Mouse (Mus musculus) hindbrain, postnatal 0 days (tissue): ENCODE data around the gene Gsg1l. TPM values are rescaled to one million over a fixed set of nuclear protein-coding genes. Genes with fewer than 3 reads are reported as not detected.
A peak's percentile ranks its signal among the peaks of the same experiment; 100 is the strongest.

Source experiments
- ATAC-seq: fragments of 200-750 bp; cut with Nextera tagmentation; 2 replicates; pipeline ENCODE4 v1.8.0; 2017; ENCODE audit warnings: mild to moderate bottlenecking, moderate TSS enrichment, moderate library complexity
- DNase-seq: peaks from one replicate; pipeline ENCODE4 v3.0.0-alpha.2; 2015; ENCODE audit warnings: low spot score
- H3K27ac ChIP-seq: fragments of 300-500 bp; sonication (generic); 2 replicates; pipeline ENCODE4 v1.5.1; 2014; ENCODE audit warnings: mild to moderate bottlenecking
- H3K27me3 ChIP-seq: fragments of 300-500 bp; sonication (generic); 2 replicates; pipeline ENCODE4 v1.6.1; 2014; ENCODE audit warnings: low read length, mixed read lengths; ENCODE audit not compliant: insufficient read depth
- H3K36me3 ChIP-seq: fragments of 300-500 bp; sonication (generic); 2 replicates; pipeline ENCODE4 v1.6.1; 2014; ENCODE audit warnings: low read length, mixed read lengths; ENCODE audit not compliant: insufficient read depth
- H3K4me1 ChIP-seq: fragments of 300-500 bp; sonication (generic); 2 replicates; pipeline ENCODE4 v1.6.1; 2014; ENCODE audit warnings: antibody characterized with exemption, low read length, mixed read lengths; ENCODE audit not compliant: insufficient read depth
- H3K4me2 ChIP-seq: fragments of 300-500 bp; sonication (generic); 2 replicates; pipeline ENCODE4 v1.6.1; 2014; ENCODE audit warnings: low read depth, mild to moderate bottlenecking, low read length, moderate library complexity, mixed read lengths
- H3K4me3 ChIP-seq: fragments of 300-500 bp; sonication (generic); 2 replicates; pipeline ENCODE4 v1.5.1; 2014; ENCODE audit warnings: low read length
- H3K9ac ChIP-seq: fragments of 300-500 bp; sonication (generic); replicated peaks from 2 replicates; pipeline ENCODE4 v1.6.1; 2014; ENCODE audit warnings: mild to moderate bottlenecking, low read length, moderate library complexity, mixed read lengths
- H3K9me3 ChIP-seq: fragments of 300-500 bp; sonication (generic); 2 replicates; pipeline ENCODE4 v1.6.1; 2016; ENCODE audit warnings: low read length, mixed read lengths
- CTCF ChIP-seq: IDR thresholded peaks from 2 replicates; pipeline ENCODE4 v1.5.1; 2016; ENCODE audit warnings: antibody characterized with exemption, control low read depth, low read depth
- WGBS: fragments of 180-500 bp; shearing (Covaris S2); extraction: QIAGEN DNeasy Blood & Tissue Kit; methylation state at CpG from one replicate; pipeline ENCODE4 v1.1.7; 2014; 5-methylcytosine and 5-hydroxymethylcytosine counted together
- polyA plus RNA-seq: library from polyadenylated mRNA; unstranded; fragments of >200 nt; fragmentation: Nextera tagmentation; extraction: Ambion mirVana; gene quantifications from 2 replicates; pipeline ENCODE4 v1.2.1, GENCODE M21; 2015
- total RNA-seq: library from RNA; depleted of rRNA; stranded (reverse); fragments of >200 nt; gene quantifications from 2 replicates; pipeline ENCODE4 v1.2.3, GENCODE M21; 2014

Gene Gsg1l
- total and polyA plus RNA-seq, 2 experiments from 2014 or later, result 22.0 to 63.4 TPM

GRCm38 (mm10) chr7:125964087-125964607 lies 118.1 kb downstream of the Gsg1l start:
- ATAC-seq, result no peak
- TF ChIP-seq CTCF, result no peak
- no peak for DNase-seq
- Histone ChIP-seq H3K9me3 (no peaks in the 10 kb centered on the region), H3K4me1 (no peaks in the 10 kb centered on the region), H3K27me3 (no peaks in the 10 kb centered on the region), H3K4me3 (no peak overlapping the region), H3K36me3 (no peaks in the 10 kb centered on the region), H3K4me2 (no peak overlapping the region), H3K27ac (no peak overlapping the region), H3K9ac (no peak overlapping the region)
- WGBS, result 52% methylated on average over 8 of the region's 8 CpGs

- 0 out of 2 replicates have a peak, but pooled peaks have one; percentile 21 for ATAC-seq
- 49% methylated on average over 17 of the region's 18 CpGs for WGBS
Measured at GRCm38 (mm10) chr7:125959294-125960048, 122.7 kb downstream of the Gsg1l start.

DNA sequence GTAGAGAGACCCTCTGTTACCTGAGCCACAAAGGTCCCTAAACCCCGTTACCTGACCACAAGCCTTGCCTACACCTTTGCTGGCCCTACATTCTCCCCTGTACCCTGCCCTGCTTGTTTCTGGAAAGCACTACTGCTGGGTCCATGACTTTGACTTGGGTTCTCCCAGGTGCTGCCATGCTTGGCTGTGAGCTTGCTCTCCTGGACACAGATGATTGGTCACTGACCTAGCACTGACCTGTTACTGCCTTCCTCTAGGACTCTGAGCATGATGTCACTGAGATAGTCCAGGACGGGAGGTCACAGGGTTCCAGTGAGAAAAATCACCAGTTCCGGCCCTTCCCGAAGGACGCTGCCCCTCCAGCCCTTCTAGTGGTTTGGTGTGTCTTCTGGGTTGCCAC lies 123.4 kb downstream of the Gsg1l start:
- H3K9me3 ChIP-seq, result no peaks in the 10 kb centered on the region
- H3K4me1 ChIP-seq, result 0 out of 2 replicates have a peak, but pooled peaks cover 3% of the 10 kb centered on the region
- no peak overlapping the region for H3K27ac ChIP-seq
- WGBS, result 93% methylated on average over 5 of the region's 5 CpGs
- H3K9ac ChIP-seq, result no peak overlapping the region
- no peak overlapping the region for H3K4me3 ChIP-seq
- H3K36me3 ChIP-seq, result no peaks in the 10 kb centered on the region
- no peak for TF ChIP-seq CTCF
- no peak overlapping the region for H3K4me2 ChIP-seq
- no peak for ATAC-seq
- no peak for DNase-seq
- H3K27me3 ChIP-seq, result no peaks in the 10 kb centered on the region

More at GRCm38 (mm10) chr7:125959294-125960048, 122.7 kb downstream of the Gsg1l start:
- Histone ChIP-seq H3K9me3 (no peaks in the 10 kb centered on the region), H3K4me2 (no peak overlapping the region), H3K36me3 (no peaks in the 10 kb centered on the region), H3K27me3 (no peaks in the 10 kb centered on the region), H3K4me3 (no peak overlapping the region), H3K4me1 (0 out of 2 replicates have a peak, but pooled peaks cover 3% of the 10 kb centered on the region), H3K27ac (no peak overlapping the region), H3K9ac (no peak overlapping the region)
- DNase-seq, result peak; percentile 22
- TF ChIP-seq CTCF, result peak; percentile 26; the same call in 1 of the 2 replicates

- H3K4me3 ChIP-seq, result no peak overlapping the region
- no peaks in the 10 kb centered on the region for H3K27me3 ChIP-seq
- H3K9me3 ChIP-seq, result no peaks in the 10 kb centered on the region
- ATAC-seq (peak; percentile 17; the same call in 1 of the 2 replicates), DNase-seq (peak; percentile 52)
- H3K36me3 ChIP-seq, result no peaks in the 10 kb centered on the region
- TF ChIP-seq CTCF, result no peak
- no peak overlapping the region for H3K9ac ChIP-seq
- 0 out of 2 replicates have a peak, but pooled peaks cover 3% of the 10 kb centered on the region for H3K4me1 ChIP-seq
- no peak overlapping the region for H3K4me2 ChIP-seq
- 28% methylated on average over 5 of the region's 5 CpGs for WGBS
- peak overlapping the region; percentile 33; the same call in 1 of the 2 replicates for H3K27ac ChIP-seq
Measured at GRCm38 (mm10) chr7:125954994-125955393, 127.2 kb downstream of the Gsg1l start.

DNA sequence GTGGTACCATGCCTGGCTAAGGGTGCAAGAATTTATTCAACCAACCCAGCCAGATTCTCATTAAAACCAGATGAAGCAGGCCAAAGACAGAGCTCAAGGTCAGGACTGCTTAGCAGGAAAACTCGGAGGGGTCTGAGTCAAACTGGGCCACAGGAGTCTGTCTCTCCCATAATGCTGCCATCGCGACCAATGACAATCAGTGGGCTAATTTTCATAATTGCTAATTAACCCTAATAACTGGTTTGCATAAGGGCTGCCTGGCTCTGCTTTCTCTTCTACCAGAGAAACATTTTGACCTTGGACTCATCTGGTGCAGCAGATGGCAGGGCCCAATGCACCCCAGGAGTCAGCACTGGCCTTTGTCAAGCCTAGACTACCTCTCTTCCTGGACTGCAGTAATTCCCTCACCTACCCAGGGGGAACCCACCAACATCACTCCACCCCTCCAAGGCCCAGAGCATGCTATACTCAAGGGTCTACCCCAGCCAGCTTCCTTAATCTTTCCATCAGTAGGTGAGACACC lies 127.8 kb downstream of the Gsg1l start:
- no peak overlapping the region for H3K4me3 ChIP-seq
- 0 out of 2 replicates have a peak, but pooled peaks have one; percentile 10 for ATAC-seq
- no peak overlapping the region for H3K9ac ChIP-seq
- no peaks in the 10 kb centered on the region for H3K9me3 ChIP-seq
- no peak overlapping the region for H3K4me2 ChIP-seq
- TF ChIP-seq CTCF, result no peak
- 0 out of 2 replicates have a peak, but pooled peaks cover 3% of the 10 kb centered on the region for H3K4me1 ChIP-seq
- 23% methylated on average over 3 of the region's 3 CpGs for WGBS
- no peaks in the 10 kb centered on the region for H3K27me3 ChIP-seq
- no peak overlapping the region; the same call in 1 of the 2 replicates for H3K27ac ChIP-seq
- DNase-seq, result peak; percentile 34
- H3K36me3 ChIP-seq, result no peaks in the 10 kb centered on the region

DNA sequence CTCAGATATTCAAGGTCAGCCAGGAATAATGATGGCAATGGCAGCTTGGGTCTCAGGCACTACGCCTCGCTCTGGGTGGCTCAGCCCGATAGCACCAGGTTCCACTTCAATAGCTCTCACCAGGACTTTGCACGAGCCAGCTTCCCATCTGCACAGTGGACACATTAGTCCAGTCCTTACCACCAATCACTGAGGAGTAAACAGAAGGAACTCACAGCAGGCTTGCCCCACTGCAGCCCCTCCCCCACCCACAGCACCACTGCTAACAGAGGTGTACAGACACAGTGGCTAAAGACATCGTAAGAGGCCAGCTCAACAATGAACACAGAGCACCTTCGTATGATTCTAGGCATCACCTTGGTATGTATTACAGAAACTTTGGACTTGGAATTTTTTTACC lies 128.4 kb downstream of the Gsg1l start:
- whole genome bisulfite sequencing, result 55% methylated on average over 6 of the region's 6 CpGs
- no peaks in the 10 kb centered on the region for H3K27me3 ChIP-seq
- peaks cover 8% of the 10 kb centered on the region; the same call in 1 of the 2 replicates for H3K4me1 ChIP-seq
- TF ChIP-seq CTCF, result no peak
- no peak for DNase-seq
- H3K4me2 ChIP-seq, result no peak overlapping the region
- ATAC-seq, result no peak
- no peak overlapping the region for H3K4me3 ChIP-seq
- no peak overlapping the region; the same call in 1 of the 2 replicates for H3K27ac ChIP-seq
- H3K36me3 ChIP-seq, result no peaks in the 10 kb centered on the region
- no peaks in the 10 kb centered on the region for H3K9me3 ChIP-seq
- H3K9ac ChIP-seq, result no peak overlapping the region

- Histone ChIP-seq H3K9me3 (no peaks in the 10 kb centered on the region), H3K4me2 (no peak overlapping the region), H3K4me3 (no peak overlapping the region), H3K27me3 (no peaks in the 10 kb centered on the region), H3K4me1 (peaks cover 11% of the 10 kb centered on the region; the same call in 1 of the 2 replicates), H3K36me3 (no peaks in the 10 kb centered on the region), H3K9ac (no peak overlapping the region), H3K27ac (no peak overlapping the region)
- no peak for DNase-seq
- 75% methylated on average over 7 of the region's 7 CpGs for WGBS
- no peak for ATAC-seq
- no peak for TF ChIP-seq CTCF
Measured at GRCm38 (mm10) chr7:125951911-125952310, 130.3 kb downstream of the Gsg1l start.
